Mouse (Mus musculus) right cerebral cortex, postnatal 25 days (tissue): ENCODE data around the gene March2.
A peak's percentile ranks its signal among the peaks of the same experiment; 100 is the strongest.

Experiments
- DNase-seq: peaks from one replicate; pipeline ENCODE4 v3.0.0; 2022

The March2 gene

DNA sequence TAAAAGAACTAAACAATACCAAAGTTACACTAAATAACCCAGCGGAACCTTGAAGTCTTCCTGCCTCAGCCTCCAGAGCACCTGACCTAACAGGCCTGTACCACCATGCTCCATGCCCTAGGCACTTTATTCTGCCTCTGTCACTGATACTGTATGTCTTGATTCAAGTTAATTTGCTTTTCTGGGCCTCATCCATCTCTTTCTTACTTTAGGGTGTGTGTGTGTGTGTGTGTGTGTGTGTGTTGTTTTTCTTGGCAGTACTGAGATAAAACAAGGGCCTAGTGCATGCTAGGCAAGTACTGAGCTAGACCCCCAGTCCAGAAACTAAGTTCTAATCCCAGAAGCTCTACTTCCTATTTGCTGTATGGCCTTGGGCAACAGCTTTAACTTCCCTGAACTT is 1.2 kb downstream of the March2 start:
- DNase-seq, result no peak

DNA sequence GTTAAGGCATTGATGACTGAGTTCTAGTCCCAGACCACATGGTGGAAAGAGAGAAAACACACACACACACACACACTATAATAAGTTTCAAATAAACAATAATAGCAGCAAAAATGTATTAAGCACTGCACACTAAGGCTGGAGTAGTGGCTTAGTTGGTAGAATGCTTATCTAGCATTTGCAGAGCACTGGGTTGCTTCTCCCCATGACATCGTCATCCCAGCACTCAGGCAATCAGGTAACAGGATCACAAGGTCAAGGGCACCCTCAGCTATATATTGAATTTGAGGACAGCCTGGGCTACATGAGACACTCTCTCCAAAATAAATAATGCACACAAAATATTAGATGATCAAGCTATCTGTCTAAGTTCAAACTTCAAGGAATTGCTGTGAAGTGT is 3.7 kb downstream of the March2 start:
- no peak for DNase-seq

- no peak for DNase-seq
Measured at GRCm38 (mm10) chr17:33713271-33713670, 5.2 kb downstream of the March2 start.

DNA sequence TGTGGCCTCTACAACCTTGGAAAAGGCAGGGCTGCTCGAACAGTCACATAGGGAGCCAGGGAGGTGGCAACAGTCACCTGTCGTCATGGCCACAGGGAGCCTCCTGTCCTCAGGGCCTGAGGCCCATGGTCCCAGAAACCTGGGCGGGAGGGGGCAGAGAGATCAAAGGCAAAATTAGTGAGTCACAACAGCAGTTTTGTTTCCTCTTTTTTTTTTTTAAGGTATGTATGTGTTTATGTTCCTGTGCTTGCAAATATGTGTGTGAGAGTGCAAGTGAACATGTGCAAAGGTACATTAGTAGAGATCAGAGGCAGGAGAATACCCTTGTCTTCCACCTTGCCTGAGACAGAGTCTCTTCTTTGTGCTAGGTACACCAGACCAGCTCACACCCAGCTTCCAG is 8.6 kb downstream of the March2 start:
- no peak for DNase-seq

- DNase-seq, result no peak
Measured at GRCm38 (mm10) chr17:33703091-33703490, 15.4 kb downstream of the March2 start.

DNA sequence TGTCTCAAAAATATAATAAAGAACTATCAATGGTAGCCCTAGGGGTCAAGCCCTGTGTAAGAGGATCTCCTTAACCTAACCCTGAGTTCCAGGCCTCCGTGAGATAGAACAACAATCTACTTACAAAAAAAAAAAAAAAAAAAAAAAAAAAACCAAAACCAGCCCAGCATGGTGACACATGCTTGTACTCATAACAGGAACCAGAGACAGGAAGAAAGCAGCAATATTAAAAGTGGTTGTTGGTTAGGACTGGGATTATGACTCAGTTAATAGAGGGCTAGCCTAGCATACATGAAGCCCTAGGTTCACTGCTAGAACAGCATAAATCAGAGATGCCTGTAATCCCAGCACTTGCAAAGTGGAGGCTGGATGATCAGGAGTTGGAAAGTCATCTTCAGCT is 16.3 kb downstream of the March2 start:
- no peak for DNase-seq

DNA sequence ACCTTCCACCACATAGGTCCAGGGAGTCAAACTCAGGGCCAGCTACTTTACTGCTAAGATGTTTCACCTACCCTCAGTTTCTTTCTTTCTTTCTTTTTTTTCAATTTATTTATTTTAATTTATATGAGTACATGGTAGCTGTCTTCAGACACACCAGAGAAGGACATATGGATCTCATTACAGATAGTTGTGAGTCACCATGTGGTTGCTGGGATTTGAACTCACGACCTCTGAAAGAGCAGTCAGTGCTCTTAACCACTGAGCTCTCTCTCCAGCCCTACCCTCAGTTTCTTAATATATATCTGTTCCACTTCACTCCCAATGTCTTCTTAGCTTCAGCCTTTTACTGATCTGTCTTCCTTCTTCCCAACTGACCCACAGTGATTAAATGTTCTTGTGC is 23.0 kb downstream of the March2 start:
- DNase-seq, result no peak

- no peak for DNase-seq
Measured at GRCm38 (mm10) chr17:33686760-33687159, 31.7 kb downstream of the March2 start, which contains the start of gene Hnrnpm. TSS of gene Hnrnpm (minus strand) at chr17:33686860.

GRCm38 (mm10) chr17:33685249-33685653 is 33.2 kb downstream of the March2 start:
- peak; percentile 97 for DNase-seq

GRCm38 (mm10) chr17:33684671-33685231 is 33.7 kb downstream of the March2 start:
- DNase-seq, result peak; percentile 81

DNA sequence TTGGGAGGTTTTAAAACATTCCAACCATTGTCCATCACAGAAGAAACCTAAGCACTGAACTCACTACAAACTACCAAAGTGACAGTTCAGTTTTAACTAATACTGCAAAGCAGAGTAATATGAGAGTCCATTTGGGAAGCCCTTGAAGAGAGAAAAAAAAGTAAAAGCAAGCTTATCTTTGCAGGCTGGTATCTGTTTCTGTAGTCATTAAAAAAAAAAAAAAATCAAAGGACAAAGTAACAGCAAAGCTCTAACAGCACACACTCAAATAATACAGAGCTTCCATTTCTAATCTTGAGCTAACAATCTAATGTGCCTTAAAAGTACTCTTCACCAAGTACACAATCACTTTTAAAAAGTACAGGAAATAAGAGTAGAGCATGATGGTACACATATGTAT is 36.7 kb downstream of the March2 start:
- DNase-seq, result no peak

- DNase-seq, result no peak
Measured at GRCm38 (mm10) chr17:33678771-33679170, 39.7 kb downstream of the March2 start.

GRCm38 (mm10) chr17:33676086-33676485 is 42.4 kb downstream of the March2 start:
- no peak for DNase-seq

- DNase-seq, result no peak
Measured at GRCm38 (mm10) chr17:33675452-33675851, 43.0 kb downstream of the March2 start.

- no peak for DNase-seq
Measured at GRCm38 (mm10) chr17:33673837-33674236, 44.6 kb downstream of the March2 start.

- DNase-seq, result no peak
Measured at GRCm38 (mm10) chr17:33669681-33670080, 48.8 kb downstream of the March2 start.

DNA sequence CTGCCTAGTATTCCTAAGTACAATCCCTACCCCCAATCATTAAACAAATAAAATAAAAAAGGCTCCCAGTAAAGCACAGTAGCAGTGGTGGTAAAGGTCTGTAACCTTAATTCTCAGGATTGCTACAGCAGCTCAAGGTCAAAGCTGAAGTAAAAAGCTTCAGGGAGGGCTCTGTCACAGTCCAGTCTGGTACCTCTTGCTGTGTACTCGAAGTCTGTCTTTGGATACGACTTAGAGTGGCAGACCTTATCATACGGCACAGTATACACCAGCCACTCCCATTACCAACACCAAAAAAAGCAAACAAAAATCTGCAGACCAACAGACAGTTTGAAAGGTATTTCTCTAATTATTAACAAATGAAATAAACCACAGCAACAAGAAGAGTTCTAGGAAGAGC is 51.7 kb downstream of the March2 start:
- DNase-seq, result no peak

- DNase-seq, result no peak
Measured at GRCm38 (mm10) chr17:33649781-33650475, 68.5 kb downstream of the March2 start.

DNA sequence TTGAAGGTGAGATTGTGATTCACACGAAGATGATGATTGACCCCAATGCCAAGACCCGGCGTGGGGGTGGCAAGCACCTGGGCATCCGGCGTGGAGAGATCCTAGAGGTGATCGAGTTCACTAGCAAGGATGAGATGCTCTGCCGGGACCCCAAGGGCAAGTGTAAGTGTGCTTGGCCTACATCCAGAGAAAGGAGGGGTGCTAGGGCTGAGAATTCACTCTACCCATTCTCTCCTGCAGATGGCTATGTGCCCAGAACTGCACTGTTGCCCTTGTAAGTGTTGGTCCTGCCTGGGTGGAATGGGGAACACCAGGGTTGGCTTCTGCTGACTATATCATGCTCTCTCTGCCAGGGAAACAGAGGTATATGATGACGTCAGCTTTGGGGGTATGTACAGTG is 73.4 kb downstream of the March2 start:
- DNase-seq, result no peak

DNA sequence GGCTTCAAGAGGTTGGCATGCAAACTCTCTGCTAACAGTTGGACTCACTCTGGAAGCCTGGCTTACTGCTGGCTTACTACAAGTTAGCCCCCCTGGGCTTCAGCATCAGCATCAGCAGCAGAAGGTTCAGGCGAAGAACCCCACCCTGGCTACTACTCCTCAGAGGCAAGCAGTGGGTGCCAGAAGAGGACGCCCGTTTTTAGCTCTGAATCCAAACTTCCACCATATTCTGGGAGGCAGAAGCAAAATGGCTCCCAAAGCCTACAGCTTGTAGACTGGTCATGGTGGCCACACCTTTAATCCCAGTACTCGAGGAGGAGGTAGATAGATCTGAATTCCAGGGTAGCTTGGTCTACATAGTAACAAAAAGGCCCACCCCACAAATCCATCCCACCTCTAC is 74.4 kb downstream of the March2 start:
- DNase-seq, result no peak

DNA sequence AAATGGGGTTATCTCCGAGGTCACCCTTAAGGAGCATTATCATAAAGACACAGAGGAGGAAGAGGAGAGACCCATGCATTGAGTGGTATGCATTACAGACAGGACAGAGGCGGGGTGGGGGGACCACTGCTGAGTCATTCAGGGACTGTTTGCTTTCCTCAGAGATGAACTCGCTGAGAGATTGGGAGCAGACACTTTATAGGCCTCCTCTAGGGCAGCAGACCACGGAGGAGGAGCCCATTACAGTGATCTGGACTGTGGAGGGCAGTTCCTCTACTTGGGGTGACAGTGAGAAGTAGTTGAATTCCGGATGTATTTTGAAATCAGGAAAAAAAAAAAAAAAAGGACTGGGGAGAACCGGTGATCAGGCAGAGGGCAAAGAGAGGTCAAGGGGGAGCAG is 78.7 kb downstream of the March2 start:
- DNase-seq, result no peak

GRCm38 (mm10) chr17:33637516-33638276 is 80.8 kb downstream of the March2 start, which contains the start of gene Pram1:
TSS of gene Pram1 (plus strand) at chr17:33638056.
- DNase-seq, result no peak

DNA sequence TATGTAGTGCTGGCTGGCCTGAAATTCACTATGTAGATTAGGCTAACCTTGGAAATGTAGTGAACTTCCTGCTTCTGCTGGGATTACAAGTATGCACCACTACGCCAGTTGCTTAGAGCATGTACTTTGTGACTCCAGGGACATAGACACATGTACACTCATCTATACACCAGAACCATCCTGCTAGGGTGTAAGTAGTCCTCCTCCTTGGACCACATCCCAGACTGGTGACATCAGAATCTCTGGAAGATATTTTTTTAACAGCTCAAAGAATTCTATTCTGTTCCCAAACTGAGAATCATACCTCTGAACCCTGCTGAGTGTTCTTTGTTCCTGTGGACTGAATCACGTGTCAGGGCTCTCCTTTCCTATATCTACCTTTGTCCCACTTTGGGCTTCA is 81.4 kb downstream of the March2 start:
- peak; percentile 30 for DNase-seq
